Mouse (Mus musculus) R1 (cell line): ENCODE data around the gene Apmap.

Experiments used
- DNase-seq: peaks from one replicate; pipeline ENCODE4 v3.0.0-alpha.2; 2018; ENCODE audit warnings: low read depth, low spot score

Gene Apmap

DNA sequence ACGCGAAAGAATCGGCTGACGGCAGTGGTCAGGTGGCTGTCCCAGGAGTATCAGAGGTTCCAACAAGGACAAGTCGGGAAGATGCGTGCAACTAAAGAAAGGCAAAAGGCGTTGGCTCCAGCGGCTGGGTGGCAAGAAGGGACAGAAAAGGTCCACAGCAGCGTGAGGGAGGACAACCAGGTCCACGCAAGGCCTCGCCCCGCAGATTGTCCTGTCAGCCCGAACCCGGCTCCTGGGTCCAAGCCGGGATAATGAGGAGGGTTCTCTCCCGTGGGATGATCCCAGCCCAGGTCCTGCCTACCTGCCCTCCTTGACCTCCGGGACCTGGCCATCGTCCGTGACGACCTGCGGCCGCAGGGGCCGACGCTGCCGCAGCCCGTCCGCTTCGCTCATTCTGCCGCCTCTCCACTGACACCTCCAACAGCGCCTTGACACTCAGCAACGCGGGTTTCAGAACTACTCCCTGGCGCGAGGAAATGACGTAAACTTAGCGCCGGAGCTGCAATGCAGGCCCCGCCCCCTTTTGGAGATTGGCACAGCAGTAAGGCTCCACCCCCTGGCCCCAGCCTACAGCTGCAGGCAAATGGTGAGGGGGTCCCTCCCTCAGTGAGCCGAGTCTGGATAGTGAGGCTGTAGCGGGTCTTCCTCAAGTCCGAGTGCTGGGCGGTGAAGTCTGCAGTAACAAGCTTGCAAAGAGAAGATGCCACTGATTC, at the start of gene Apmap:
Apmap (minus strand) TSS at position 481 of the 713 bp plus-strand sequence.
- peak; percentile 98 for DNase-seq

DNA sequence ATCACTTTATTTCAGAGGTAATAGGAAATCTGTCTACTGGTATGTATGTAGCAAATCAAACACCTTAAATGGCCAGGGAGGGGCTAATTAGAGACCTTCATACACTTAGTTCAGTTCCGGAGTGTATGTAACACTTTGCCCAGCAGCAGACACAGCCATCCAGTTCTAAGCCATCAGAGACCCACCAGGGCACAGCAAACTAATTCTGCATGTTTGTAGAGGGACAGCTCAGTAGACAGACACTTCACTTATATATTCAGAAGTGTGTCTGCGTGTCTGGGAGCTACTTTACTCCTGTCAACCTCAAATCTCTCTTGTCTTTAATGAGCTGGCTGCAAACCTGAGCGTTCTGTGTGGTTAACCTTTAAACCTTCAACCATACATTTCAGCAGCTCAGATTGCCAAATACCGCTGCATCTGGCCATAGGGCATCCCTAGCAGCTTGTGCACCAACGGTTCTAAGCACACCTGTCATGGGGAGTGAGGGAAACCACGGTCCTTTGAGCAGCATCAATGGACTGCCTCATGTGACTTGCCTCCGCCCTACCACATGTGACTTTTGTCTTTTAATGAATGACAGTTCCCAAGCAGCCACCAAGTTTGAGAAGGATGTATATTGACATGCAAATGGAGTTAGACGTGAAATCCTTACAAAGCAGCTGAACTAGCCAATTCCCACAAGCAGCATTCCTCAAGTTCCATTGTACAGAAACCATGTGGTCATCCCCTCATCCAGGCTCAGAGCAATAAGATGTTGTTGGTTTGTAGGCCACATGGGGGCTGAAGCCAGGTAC, 48.8 kb upstream of the Apmap start:
- peak; percentile 94 for DNase-seq

GRCm38 (mm10) chr2:150656112-150656511, 47.7 kb upstream of the Apmap start:
- no peak for DNase-seq

GRCm38 (mm10) chr2:150655290-150655689, 46.9 kb upstream of the Apmap start:
- no peak for DNase-seq

- no peak for DNase-seq
These were observed 46.4 kb upstream of the Apmap start for GRCm38 (mm10) chr2:150654814-150655213.

- DNase-seq: no peak
These were observed 43.0 kb upstream of the Apmap start for GRCm38 (mm10) chr2:150651366-150651765.

- DNase-seq: peak; percentile 42
These were observed 42.2 kb upstream of the Apmap start for GRCm38 (mm10) chr2:150650511-150651074.

GRCm38 (mm10) chr2:150648300-150648895, 40.0 kb upstream of the Apmap start:
- peak; percentile 13 for DNase-seq

- DNase-seq: peak; percentile 11
These were observed 39.4 kb upstream of the Apmap start for GRCm38 (mm10) chr2:150647681-150648299.

DNA sequence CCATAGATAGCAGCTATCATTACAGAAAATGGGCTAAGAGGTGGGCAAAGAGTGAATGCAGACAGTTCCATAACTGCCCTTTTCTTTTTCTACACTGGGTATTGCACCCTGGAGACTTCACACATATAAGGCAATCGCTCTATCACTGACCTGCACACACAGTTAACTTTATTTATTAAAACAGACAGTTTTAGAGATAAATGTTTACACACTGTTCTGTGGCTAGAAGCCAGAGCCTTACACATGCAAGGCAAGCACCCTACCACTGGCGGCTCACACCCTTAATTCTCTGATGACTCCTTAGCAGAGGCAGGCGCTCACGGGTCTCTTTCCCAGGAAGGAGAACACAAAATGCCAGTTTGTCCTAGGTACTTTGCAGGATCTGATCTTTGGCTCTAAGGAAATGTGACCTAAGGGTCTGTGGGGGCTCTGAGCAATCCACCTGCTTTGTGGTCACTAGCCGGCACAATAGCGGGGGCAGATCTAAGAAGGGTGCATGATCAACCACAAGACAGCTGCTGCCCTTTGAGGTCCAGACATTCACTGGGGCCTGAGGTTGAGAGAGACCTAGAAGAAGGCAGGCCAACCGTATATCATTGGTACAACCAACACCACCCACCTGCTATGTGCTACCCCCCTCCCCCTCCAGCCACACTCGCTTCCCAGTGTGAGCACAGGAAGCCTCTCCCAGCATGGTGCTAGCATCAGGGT, 38.2 kb upstream of the Apmap start:
- no peak for DNase-seq

DNA sequence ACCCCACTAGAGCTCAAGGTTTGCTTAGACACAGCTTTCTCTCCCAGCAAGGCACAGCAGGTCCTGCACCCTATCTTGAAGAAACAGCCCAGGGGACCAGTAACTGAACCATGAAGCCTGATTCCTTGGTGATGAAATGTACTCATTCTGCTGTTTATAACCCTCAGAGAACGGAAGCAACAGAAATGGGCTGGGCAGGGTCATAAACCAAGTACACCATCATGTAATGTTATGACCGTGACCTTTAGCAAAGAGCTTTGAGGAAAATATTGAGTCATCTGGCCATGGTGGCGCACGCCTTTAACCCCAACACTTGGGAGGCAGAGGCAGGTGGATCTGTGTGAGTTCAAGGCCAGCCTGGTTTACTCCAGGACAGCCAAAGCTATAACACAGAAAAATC, 36.9 kb upstream of the Apmap start:
- DNase-seq: no peak

GRCm38 (mm10) chr2:150643726-150644415, 35.5 kb upstream of the Apmap start:
- peak; percentile 72 for DNase-seq

DNA sequence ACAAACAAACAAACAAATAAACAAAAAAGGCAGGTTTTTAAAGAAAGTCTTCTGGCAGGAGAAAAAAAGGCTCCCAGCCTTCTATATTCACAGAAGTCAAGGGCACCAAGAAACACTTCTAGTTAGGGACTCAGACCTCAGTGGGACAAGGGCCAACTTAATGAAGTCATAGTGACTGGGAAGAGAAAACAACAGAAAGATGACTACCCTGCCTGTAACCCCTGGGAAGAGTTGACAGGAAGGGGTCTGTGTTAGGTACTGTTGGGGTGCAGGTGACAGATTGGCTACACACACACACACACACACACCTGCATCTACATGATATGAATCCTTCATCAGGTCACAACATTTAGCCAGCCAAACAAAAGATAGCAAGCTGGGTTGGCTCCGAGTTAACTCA, 34.8 kb upstream of the Apmap start:
- DNase-seq: no peak

DNA sequence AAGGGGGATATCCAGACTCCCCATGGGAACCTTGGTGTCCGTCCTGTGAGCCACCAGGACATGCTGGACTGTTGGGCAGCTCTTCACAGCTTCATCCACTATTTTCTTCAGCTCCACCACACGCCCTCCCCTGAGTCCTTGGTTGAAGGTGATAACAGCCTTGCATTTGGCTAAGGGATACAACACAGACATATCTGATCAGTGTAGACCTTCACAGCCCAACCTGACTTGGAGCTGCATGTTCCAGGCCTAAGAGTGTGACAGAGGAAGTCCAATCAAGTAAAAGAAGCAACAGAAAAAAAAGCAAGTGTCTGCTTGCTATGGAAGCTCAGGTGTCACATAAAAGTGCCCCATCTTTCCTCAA, 30.0 kb upstream of the Apmap start:
- DNase-seq: no peak

DNA sequence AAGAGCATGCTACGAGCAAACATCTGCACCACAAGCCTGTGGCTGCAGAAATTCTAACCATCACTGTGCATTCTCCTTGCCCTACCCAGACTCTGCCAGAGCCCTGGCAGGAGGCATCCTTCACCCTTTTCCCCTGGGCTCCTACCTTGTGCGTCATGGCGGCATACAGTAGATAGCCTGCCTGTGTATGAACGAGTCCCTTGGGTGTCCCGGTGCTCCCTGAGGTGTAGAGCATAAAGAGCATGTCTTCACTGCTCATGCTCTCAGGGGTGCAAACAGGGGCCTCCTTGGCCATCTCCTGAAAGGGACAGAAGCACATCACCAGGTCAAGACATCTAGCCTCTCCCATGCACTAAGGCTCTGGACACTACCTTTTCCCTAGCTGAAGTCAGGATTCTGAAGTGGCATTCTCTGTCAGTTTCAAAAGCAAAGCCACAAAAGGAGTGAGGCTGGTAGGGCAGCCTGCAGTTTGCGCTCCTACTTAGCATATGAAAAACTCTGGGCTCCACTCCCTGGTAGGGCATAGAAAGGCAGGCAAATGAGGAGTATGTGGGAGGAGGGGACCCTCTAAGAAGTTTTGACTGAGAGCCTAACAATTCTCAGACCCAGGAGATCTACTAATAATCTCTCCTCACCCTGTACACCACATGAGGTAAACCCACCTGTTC, 29.5 kb upstream of the Apmap start:
- peak; percentile 82 for DNase-seq

DNA sequence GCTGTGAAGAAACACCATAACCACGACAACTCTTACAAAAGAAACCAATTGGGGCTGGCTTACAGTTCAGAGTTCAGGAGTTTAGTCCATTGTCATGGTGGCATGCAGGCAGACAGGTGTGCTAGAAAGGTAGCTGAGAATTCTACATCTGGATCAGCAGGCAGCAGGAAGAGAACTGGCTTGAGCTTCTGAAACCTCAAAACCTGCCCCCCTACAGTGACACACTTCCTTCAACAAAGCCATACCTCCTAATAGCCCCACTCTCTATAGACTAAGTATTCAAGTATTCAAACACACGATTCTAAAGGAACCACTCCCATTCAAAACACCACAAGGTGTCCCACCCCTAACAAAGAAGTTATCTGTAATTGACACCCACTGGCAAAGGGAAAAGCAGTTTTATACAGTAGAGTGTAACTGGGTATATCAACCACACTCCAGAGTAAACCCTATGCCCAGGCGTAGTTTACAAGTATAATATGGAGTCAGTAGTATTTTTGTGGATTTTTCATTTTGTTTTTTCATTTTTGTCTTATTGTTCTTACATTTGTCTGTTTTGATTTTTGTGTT, 27.6 kb upstream of the Apmap start:
- peak; percentile 91 for DNase-seq

- DNase-seq: no peak
These were observed 20.9 kb upstream of the Apmap start for GRCm38 (mm10) chr2:150629255-150629654.

GRCm38 (mm10) chr2:150627140-150627539, 18.8 kb upstream of the Apmap start:
- DNase-seq: no peak

GRCm38 (mm10) chr2:150624926-150625325, 16.6 kb upstream of the Apmap start:
- DNase-seq: no peak

GRCm38 (mm10) chr2:150623957-150624356, 15.6 kb upstream of the Apmap start:
- no peak for DNase-seq
